Mouse (Mus musculus): Measurements from ENCODE around the gene Fbxo40. TPM values are rescaled to one million over a fixed set of nuclear protein-coding genes. Genes with fewer than 3 reads are reported as not detected.

The Fbxo40 gene
- polyA plus RNA-seq, 1 experiment from 2014 or later = 0.03 TPM

Other genes starting within 250 kb of the Fbxo40 start
- 13.0 and 15.3 TPM in 2 replicates for gene Slc15a2, start 205.5 kb downstream of the Fbxo40 start, polyA plus RNA-seq (2015; fragmentation: Nextera tagmentation; extraction: Ambion mirVana)
- 57.2 and 61.1 TPM in 2 replicates for gene Iqcb1, start 162.1 kb downstream of the Fbxo40 start, polyA plus RNA-seq (2015; fragmentation: Nextera tagmentation; extraction: Ambion mirVana)
- 0.50 and 1.1 TPM in 2 replicates for gene Eaf2, start 115.5 kb downstream of the Fbxo40 start, polyA plus RNA-seq (2015; fragmentation: Nextera tagmentation; extraction: Ambion mirVana)
- gene Golgb1, start 115.3 kb downstream of the Fbxo40 start, polyA plus RNA-seq (2015; fragmentation: Nextera tagmentation; extraction: Ambion mirVana) = 77.8 and 80.4 TPM in 2 replicates
- gene Hcls1, start 55.5 kb downstream of the Fbxo40 start, polyA plus RNA-seq (2015; fragmentation: Nextera tagmentation; extraction: Ambion mirVana) = 2.5 and 15.1 TPM in 2 replicates
- 2.8 and 4.6 TPM in 2 replicates for gene Polq, start 21.3 kb upstream of the Fbxo40 start, polyA plus RNA-seq (2015; fragmentation: Nextera tagmentation; extraction: Ambion mirVana)

Data from neural tube, embryonic 15.5 days (tissue).